ENCODE assay signal across 8 mouse cellular contexts in the genomic region with DNA sequence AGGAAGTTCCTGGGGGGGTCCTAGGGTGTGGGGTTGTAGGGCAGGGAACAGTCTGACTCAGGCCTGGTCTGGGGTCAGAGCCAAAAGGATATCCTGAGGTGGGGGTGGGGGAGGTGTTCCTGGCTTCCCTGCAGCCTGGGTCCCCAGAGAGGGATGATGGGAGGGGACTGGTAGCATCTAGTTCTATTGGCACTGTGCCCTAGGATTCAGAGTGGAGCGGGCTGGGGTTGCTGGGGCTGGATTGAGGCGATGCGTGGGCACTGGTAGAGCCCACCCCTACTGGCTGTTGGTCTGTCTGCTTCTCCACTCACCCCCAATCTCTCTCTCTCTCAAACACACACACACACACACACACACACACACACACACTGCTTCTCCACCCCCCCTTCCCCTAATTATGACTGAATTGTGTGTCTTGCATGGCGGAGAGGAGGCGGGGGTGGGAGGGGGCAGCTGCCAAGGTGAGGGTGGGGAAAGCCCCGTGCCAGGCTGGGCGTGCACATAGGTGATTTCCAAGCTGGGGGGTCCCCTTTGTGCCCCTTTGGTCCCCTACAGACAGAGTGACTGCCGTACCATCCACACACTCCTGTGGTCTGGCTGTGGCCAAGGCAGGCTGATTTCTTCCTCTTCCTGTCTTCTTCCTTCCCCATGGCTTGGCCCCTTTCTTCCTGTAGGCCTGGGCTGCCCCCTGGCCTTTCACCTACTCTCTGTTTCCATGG. TPM values are rescaled to one million over a fixed set of nuclear protein-coding genes. Genes with fewer than 3 reads are reported as not detected.
DNase-seq lines count a peak whose midpoint lies in the region; ATAC-seq and TF ChIP-seq lines count a peak whose summit lies in the region.

No protein-coding gene starts in this region.

- 80% methylated on average over 8 of the region's 8 CpGs for WGBS in limb, embryonic 11.5 days
- 73% methylated on average over 8 of the region's 8 CpGs for WGBS in midbrain, embryonic 14.5 days

- dilution Hi-C loops in CH12.LX (cut with MboI; ENCODE audit: extremely low pct_ligation_motif_present, extremely low pct_unique_long_range_greater_than_20kb, low sequenced_read_pairs): no loop called here

- ATAC-seq in limb, embryonic 11.5 days (ENCODE audit: insufficient number of reproducible peaks, low FRiP score, low TSS enrichment, low read depth): no peak
- ATAC-seq in midbrain, embryonic 14.5 days (ENCODE audit: low FRiP score, low TSS enrichment): no peak

- no peak for TF ChIP-seq CTCF in CH12.LX (conservative IDR thresholded peaks at IDR 0.05 in 1 of 2, IDR thresholded peaks at IDR 0.05 in 1 of 2; ENCODE audit: low read depth in 2 of 2, low read length in 2 of 2)
- TF ChIP-seq CTCF in embryonic fibroblast, embryonic 13.5 days (IDR thresholded peaks at IDR 0.05; ENCODE audit: borderline replicate concordance, insufficient read depth, low read length): no peak

- DNase-seq in 3134 (ENCODE audit: extremely low read depth, insufficient read length, low spot score) (peak; percentile 86), CH12.LX (ENCODE audit: extremely low read depth) (peak; percentile 91)
- peak; percentile 81 for DNase-seq in heart, postnatal 4 days
- no peak for DNase-seq in limb, embryonic 11.5 days (ENCODE audit: low spot score)
- peak; percentile 72 for DNase-seq in midbrain, embryonic 14.5 days
- no peak for DNase-seq in right cerebral cortex, adult 18-20 months
- no peak for DNase-seq in left cerebral cortex, adult 11 months (ENCODE audit: low spot score)

- TF ChIP-seq RAD21 in CH12.LX (IDR thresholded peaks at IDR 0.05; ENCODE audit: low read depth, low read length): peak; percentile 10; the same call in 1 of the 2 replicates

- peak overlapping the region; percentile 51 to 90 (median 72) for H3K4me3 ChIP-seq in CH12.LX (replicated peaks in 1 of 3; ENCODE audit: low read depth in 2 of 3, low read length in 2 of 3, poor library complexity in 1 of 3)
- H3K4me3 ChIP-seq in embryonic fibroblast, embryonic 13.5 days (ENCODE audit: insufficient read depth, low read length): no peak overlapping the region
- H3K4me3 ChIP-seq in limb, embryonic 11.5 days (ENCODE audit: low read depth, low read length): no peak overlapping the region
- no peak overlapping the region for H3K4me3 ChIP-seq in midbrain, embryonic 14.5 days (replicated peaks; ENCODE audit: low read depth, low read length)

- peak overlapping the region; percentile 95 for H3K27ac ChIP-seq in CH12.LX (ENCODE audit: insufficient read depth, low read depth)
- H3K27ac ChIP-seq in embryonic fibroblast, embryonic 13.5 days (ENCODE audit: insufficient read depth, low read length): peak overlapping the region; percentile 90
- H3K27ac ChIP-seq in limb, embryonic 11.5 days (replicated peaks; ENCODE audit: low read depth, low read length): peak overlapping the region; percentile 84
- peak overlapping the region; percentile 86 for H3K27ac ChIP-seq in midbrain, embryonic 14.5 days (replicated peaks; ENCODE audit: low read depth, low read length)

- TF ChIP-seq EP300 in CH12.LX (IDR thresholded peaks at IDR 0.05; ENCODE audit: low read length): peak; percentile 87

- H3K4me2 ChIP-seq in CH12.LX (ENCODE audit: insufficient read depth, low read depth, poor library complexity, severe bottlenecking): peak overlapping the region; percentile 80
- peak overlapping the region; percentile 77 for H3K4me2 ChIP-seq in limb, embryonic 11.5 days (ENCODE audit: low read depth, severe bottlenecking)
- no peak overlapping the region for H3K4me2 ChIP-seq in midbrain, embryonic 14.5 days (ENCODE audit: low read length)

- H3K9me3 ChIP-seq in CH12.LX (replicated peaks; ENCODE audit: low read length): no peaks in the 10 kb centered on the region
- no peaks in the 10 kb centered on the region for H3K9me3 ChIP-seq in limb, embryonic 11.5 days (ENCODE audit: control insufficient read depth, low read length)
- H3K9me3 ChIP-seq in midbrain, embryonic 14.5 days (ENCODE audit: control insufficient read depth, low read length): no peaks in the 10 kb centered on the region

- in situ Hi-C loops in CH12.LX (cut with MboI; ENCODE audit: low pct_ligation_motif_present, low pct_unique_long_range_greater_than_20kb, low sequenced_read_pairs): no loop called here

- peaks cover 53 to 93% of the 10 kb centered on the region in 2 experiments for H3K4me1 ChIP-seq in CH12.LX (ENCODE audit: control insufficient read depth in 1 of 2, insufficient read depth in 2 of 2)
- peaks cover 36% of the 10 kb centered on the region for H3K4me1 ChIP-seq in embryonic fibroblast, embryonic 13.5 days (ENCODE audit: control insufficient read depth, insufficient read depth, low read length)
- H3K4me1 ChIP-seq in limb, embryonic 11.5 days (ENCODE audit: control insufficient read depth, insufficient read depth, low read length): peaks cover 76% of the 10 kb centered on the region
- H3K4me1 ChIP-seq in midbrain, embryonic 14.5 days (ENCODE audit: control insufficient read depth, insufficient read depth, low read length): peaks cover 26% of the 10 kb centered on the region

- H3K27me3 ChIP-seq in CH12.LX (replicated peaks): no peaks in the 10 kb centered on the region
- no peaks in the 10 kb centered on the region for H3K27me3 ChIP-seq in limb, embryonic 11.5 days (ENCODE audit: control insufficient read depth, insufficient read depth, low read length)
- no peaks in the 10 kb centered on the region for H3K27me3 ChIP-seq in midbrain, embryonic 14.5 days (ENCODE audit: control insufficient read depth, insufficient read depth, low read length)

- peaks cover 8% of the 10 kb centered on the region for H3K79me2 ChIP-seq in CH12.LX (replicated peaks; ENCODE audit: control insufficient read depth, extremely low read depth, insufficient read depth, poor library complexity, severe bottlenecking)

- peak; percentile 47; the same call in 1 of the 2 replicates for TF ChIP-seq POLR2A in CH12.LX (IDR thresholded peaks at IDR 0.05; ENCODE audit: low read depth, low read length)
- 0 out of 2 replicates have a peak, but pooled peaks have one; percentile 11 for TF ChIP-seq POLR2A in embryonic fibroblast, embryonic 13.5 days (IDR thresholded peaks at IDR 0.05; ENCODE audit: low read depth, low read length)

- no peaks in the 10 kb centered on the region for H3K36me3 ChIP-seq in CH12.LX (replicated peaks in 1 of 2; ENCODE audit: control insufficient read depth in 1 of 2, insufficient read depth in 1 of 2, low read length in 1 of 2)
- H3K36me3 ChIP-seq in limb, embryonic 11.5 days (ENCODE audit: control insufficient read depth, insufficient read depth, low read length): no peaks in the 10 kb centered on the region
- H3K36me3 ChIP-seq in midbrain, embryonic 14.5 days (ENCODE audit: control insufficient read depth, insufficient read depth, low read length): no peaks in the 10 kb centered on the region

- peak overlapping the region; percentile 42 for H3K9ac ChIP-seq in CH12.LX (ENCODE audit: insufficient read depth, low read depth)
- H3K9ac ChIP-seq in limb, embryonic 11.5 days (ENCODE audit: low read length): no peak overlapping the region
- no peak overlapping the region for H3K9ac ChIP-seq in midbrain, embryonic 14.5 days (replicated peaks; ENCODE audit: low read length)

TF ChIP-seq in CH12.LX, 34 proteins besides CTCF, POLR2A, EP300 and RAD21 (continues in another document):
- peak; percentile 77; the same call in 1 of the 2 replicates for TF ChIP-seq MXI1 (IDR thresholded peaks at IDR 0.05; ENCODE audit: low read depth, low read length)
- TF ChIP-seq USF1 (IDR thresholded peaks at IDR 0.05; ENCODE audit: low read depth, low read length): no peak; the same call in 1 of the 2 replicates
- TF ChIP-seq TBP (conservative IDR thresholded peaks at IDR 0.05; ENCODE audit: low read depth, low read length): peak; percentile 55; the same call in 1 of the 2 replicates
- TF ChIP-seq ZKSCAN1 (IDR thresholded peaks at IDR 0.05; ENCODE audit: borderline replicate concordance, low read depth, low read length): no peak
- peak; percentile 62 for TF ChIP-seq IRF4 (IDR thresholded peaks at IDR 0.05; ENCODE audit: low read depth, low read length)
- no peak for TF ChIP-seq E2F4 (IDR thresholded peaks at IDR 0.05; ENCODE audit: insufficient replicate concordance, low read depth, low read length)
- TF ChIP-seq MYC (IDR thresholded peaks at IDR 0.05; ENCODE audit: low read depth, low read length): 0 out of 2 replicates have a peak, but pooled peaks have one; percentile 48
- peak; percentile 99 for TF ChIP-seq MAZ (IDR thresholded peaks at IDR 0.05; ENCODE audit: low read depth, low read length)
- peak; percentile 84 for TF ChIP-seq CHD2 (IDR thresholded peaks at IDR 0.05; ENCODE audit: low read length)
- peak; percentile 45; the same call in 1 of the 2 replicates for TF ChIP-seq NRF1 (IDR thresholded peaks at IDR 0.05; ENCODE audit: low read depth, low read length)
- no peak for TF ChIP-seq GABPA (IDR thresholded peaks at IDR 0.05; ENCODE audit: insufficient replicate concordance, low read depth, low read length)

RNA-seq across cellular contexts. Expression of a gene that starts 15.5 kb away (rescaled TPM):
- total RNA-seq in CH12.LX (2012; rRNA removed): 11.1 and 12.1 TPM in 2 replicates
- total RNA-seq in CH12.LX (2014; rRNA removed): 2.7 and 4.5 TPM in 2 replicates
- polyA plus RNA-seq in CH12.LX (2012; ENCODE audit: insufficient read length, low read depth): 12.4 and 13.7 TPM in 2 replicates
- polyA plus RNA-seq in embryonic fibroblast, embryonic 13.5 days (2011; ENCODE audit: insufficient read length, low read depth, missing spikeins): 26.8 and 28.2 TPM in 2 replicates
- 10 to 100 TPM; 34.6 to 38.1 TPM for total RNA-seq in heart, postnatal 4 days (2021)
- polyA plus RNA-seq in limb, embryonic 11.5 days (2014; fragmentation: Nextera tagmentation; extraction: Ambion mirVana): 46.7 and 48.7 TPM in 2 replicates
- 8.8 and 11.0 TPM in 2 replicates for polyA plus RNA-seq in midbrain, embryonic 14.5 days (2014; fragmentation: Nextera tagmentation; extraction: Ambion mirVana)

RNA-seq across cellular contexts. Expression of a gene that starts 35.5 kb away (rescaled TPM):
- total RNA-seq in CH12.LX (2012; rRNA removed) (47.4 and 78.9 TPM in 2 replicates), CH12.LX (2014; rRNA removed) (93.7 and 99.3 TPM in 2 replicates)
- polyA plus RNA-seq in CH12.LX (2012; ENCODE audit: insufficient read length, low read depth): 81.3 and 91.9 TPM in 2 replicates
- 7.4 and 11.8 TPM in 2 replicates for polyA plus RNA-seq in embryonic fibroblast, embryonic 13.5 days (2011; ENCODE audit: insufficient read length, low read depth, missing spikeins)
- total RNA-seq in heart, postnatal 4 days (2021): 10 to 100 TPM in 1 of 2 experiments, 1 to 10 TPM in 1; 9.8 to 10.2 TPM
- polyA plus RNA-seq in limb, embryonic 11.5 days (2014; fragmentation: Nextera tagmentation; extraction: Ambion mirVana): 58.7 and 63.4 TPM in 2 replicates
- polyA plus RNA-seq in midbrain, embryonic 14.5 days (2014; fragmentation: Nextera tagmentation; extraction: Ambion mirVana): 2.5 and 5.6 TPM in 2 replicates

RNA-seq across cellular contexts. Expression of a gene that starts 39.7 kb away (rescaled TPM):
- total RNA-seq in CH12.LX (2012; rRNA removed) (0.47 and 0.50 TPM in 2 replicates), CH12.LX (2014; rRNA removed) (not detected in 2 replicates)
- polyA plus RNA-seq in CH12.LX (2012; ENCODE audit: insufficient read length, low read depth): not detected in 2 replicates
- polyA plus RNA-seq in embryonic fibroblast, embryonic 13.5 days (2011; ENCODE audit: insufficient read length, low read depth, missing spikeins): not detected in 2 replicates
- total RNA-seq in heart, postnatal 4 days (2021): 1 to 10 TPM; 2.0 to 2.5 TPM
- 0.40 TPM in 1 of 2 replicates, not detected in the other for polyA plus RNA-seq in limb, embryonic 11.5 days (2014; fragmentation: Nextera tagmentation; extraction: Ambion mirVana)
- polyA plus RNA-seq in midbrain, embryonic 14.5 days (2014; fragmentation: Nextera tagmentation; extraction: Ambion mirVana): 0.70 and 2.0 TPM in 2 replicates

Comparison
In these comparisons a context has a peak if more than half of its experiments do, and no peak if none do; other contexts are left out.
1. DNase-seq: peak in 3134 (single experiment), CH12.LX (single experiment), heart, postnatal 4 days (single experiment) and midbrain, embryonic 14.5 days (single experiment); none in limb, embryonic 11.5 days (single experiment), right cerebral cortex, adult 18-20 months (single experiment) and left cerebral cortex, adult 11 months (single experiment).
2. H3K4me3 ChIP-seq: peak in CH12.LX (3 of 3); none in embryonic fibroblast, embryonic 13.5 days (single experiment), limb, embryonic 11.5 days (single experiment) and midbrain, embryonic 14.5 days (single experiment).
3. Peak in every context shown above with its lines, with median percentiles within 50 percentile points of each other: H3K27ac ChIP-seq.